Mouse (Mus musculus): ENCODE measurements around the gene Depdc1a.

GRCm38 (mm10) chr3:159495243-159495801 is at the start of gene Depdc1a:
- no peak for TF ChIP-seq CTCF (conservative IDR thresholded peaks at IDR 0.05; ENCODE audit: insufficient read depth, insufficient read length, low read depth, low read length)
- TF ChIP-seq POLR2A (IDR thresholded peaks at IDR 0.05; ENCODE audit: low read depth, low read length), result no peak
